Mouse (Mus musculus) forebrain, embryonic 15.5 days (tissue): ENCODE results near the gene Fut7. TPM values are rescaled to one million over a fixed set of nuclear protein-coding genes. Genes with fewer than 3 reads are reported as not detected.

Source experiments
- ATAC-seq: fragments of 200-750 bp; cut with Nextera tagmentation; replicated peaks from 2 replicates; pipeline ENCODE4 v1.8.0; 2017; ENCODE audit warnings: mild to moderate bottlenecking, moderate TSS enrichment, moderate library complexity
- H3K27ac ChIP-seq: fragments of 300-500 bp; sonication (generic); replicated peaks from 2 replicates; pipeline ENCODE4 v1.5.1; 2015; ENCODE audit warnings: mild to moderate bottlenecking, inconsistent platforms
- H3K27me3 ChIP-seq: fragments of 300-500 bp; sonication (generic); 2 replicates; pipeline ENCODE4 v1.6.1; 2015; ENCODE audit warnings: inconsistent platforms
- H3K36me3 ChIP-seq: fragments of 300-500 bp; sonication (generic); 2 replicates; pipeline ENCODE4 v1.6.1; 2015; ENCODE audit warnings: mild to moderate bottlenecking, inconsistent platforms
- H3K4me1 ChIP-seq: fragments of 300-500 bp; sonication (generic); 2 replicates; pipeline ENCODE4 v1.6.1; 2015; ENCODE audit warnings: inconsistent platforms
- H3K4me2 ChIP-seq: fragments of 300-500 bp; sonication (generic); replicated peaks from 2 replicates; pipeline ENCODE4 v1.6.1; 2015; ENCODE audit warnings: mild to moderate bottlenecking, inconsistent platforms
- H3K4me3 ChIP-seq: fragments of 300-500 bp; sonication (generic); 2 replicates; pipeline ENCODE4 v1.5.1; 2015; ENCODE audit warnings: mild to moderate bottlenecking, inconsistent platforms
- H3K9ac ChIP-seq: fragments of 300-500 bp; sonication (generic); replicated peaks from 2 replicates; pipeline ENCODE4 v1.6.1; 2015; ENCODE audit warnings: mild to moderate bottlenecking, inconsistent platforms
- H3K9me3 ChIP-seq: fragments of 300-500 bp; sonication (generic); 2 replicates; pipeline ENCODE4 v1.6.1; 2016; ENCODE audit warnings: inconsistent platforms
- WGBS: fragments of 180-500 bp; shearing (Covaris S2); methylation state at CpG from one replicate; pipeline ENCODE4 v1.1.7; 2015; ENCODE audit warnings: mixed read lengths; 5-methylcytosine and 5-hydroxymethylcytosine counted together
- polyA plus RNA-seq: library from polyadenylated mRNA; unstranded; fragments of >200 nt; fragmentation: Nextera tagmentation; extraction: Ambion mirVana; gene quantifications from 2 replicates; pipeline ENCODE4 v1.2.1, GENCODE M21; 2015

Fut7 gene
- 0.20 TPM in 1 of 2 replicates, not detected in the other for polyA plus RNA-seq

DNA sequence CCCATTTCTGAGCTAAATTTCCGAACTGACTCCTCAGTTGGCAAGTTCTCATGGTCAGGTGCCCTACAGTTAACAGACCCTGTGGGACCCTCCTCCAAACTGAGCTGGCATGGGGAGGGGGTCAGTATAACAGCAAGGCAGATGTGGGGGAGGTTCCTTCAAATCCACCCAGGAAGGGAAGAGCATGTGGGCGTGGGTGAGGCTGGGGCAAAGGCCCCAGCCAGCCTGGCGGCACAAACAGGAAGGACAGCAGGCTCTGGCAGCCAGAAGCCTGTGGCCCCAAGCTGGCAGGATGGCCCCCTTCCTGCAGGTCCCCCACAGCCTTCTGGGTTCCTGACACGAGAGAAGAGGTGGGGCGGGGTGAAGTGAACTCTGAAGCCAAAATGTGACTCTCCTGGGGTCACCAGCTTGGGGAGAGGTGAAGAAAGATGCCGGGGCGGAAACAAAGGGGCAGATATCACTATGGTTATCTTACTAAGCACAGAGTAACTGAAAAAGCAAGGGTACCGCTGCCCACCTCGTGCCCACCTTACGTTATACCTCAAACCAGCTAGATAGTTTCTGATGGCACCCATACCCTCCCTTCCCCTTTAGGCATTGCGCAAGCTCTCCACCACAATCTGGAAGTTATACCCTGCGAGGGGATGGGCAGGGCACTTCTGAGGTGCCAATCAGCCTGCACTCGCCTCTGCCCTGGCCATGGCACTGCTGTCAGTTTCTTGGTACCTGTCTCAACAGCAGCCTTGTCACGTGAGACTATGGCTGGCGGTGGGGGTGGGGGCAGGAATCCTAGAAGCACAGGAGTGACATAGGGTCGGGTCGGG, at the start of gene Fut7:
Fut7 (plus strand) TSS at position 681 of the 824 bp plus-strand sequence.
- no peak for ATAC-seq
- no peaks in the 10 kb centered on the region for H3K9me3 ChIP-seq
- no peaks in the 10 kb centered on the region for H3K27me3 ChIP-seq
- H3K27ac ChIP-seq = no peak within 1 kb of the TSS
- H3K9ac ChIP-seq = no peak within 1 kb of the TSS
- no peak within 1 kb of the TSS for H3K4me3 ChIP-seq
- no peak within 1 kb of the TSS for H3K4me2 ChIP-seq
- 71% methylated on average over 17 of the region's 17 CpGs for WGBS
- peaks cover 2% of the 10 kb centered on the region; the same call in 1 of the 2 replicates for H3K4me1 ChIP-seq
- H3K36me3 ChIP-seq = no peaks in the 10 kb centered on the region

DNA sequence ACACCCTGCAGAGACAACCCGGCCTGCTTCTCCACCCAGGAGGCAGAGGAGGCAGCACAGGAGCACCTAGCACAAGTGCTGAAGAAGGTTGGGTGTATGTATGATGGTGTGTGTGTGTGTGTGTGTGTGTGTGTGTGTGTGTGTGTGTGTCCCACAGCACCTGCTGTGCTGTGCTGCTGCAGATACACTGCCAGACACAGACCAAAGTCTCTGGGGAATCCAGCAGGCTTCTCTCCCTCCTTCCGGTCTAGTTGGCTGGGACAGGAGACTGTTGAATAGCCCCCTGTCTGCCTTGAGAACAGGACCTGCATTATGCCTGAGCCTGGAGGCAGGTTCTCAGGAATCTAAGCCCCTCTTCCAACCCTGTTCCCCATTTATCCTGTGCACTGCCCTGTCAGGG, 49.6 kb upstream of the Fut7 start:
- Histone ChIP-seq H3K36me3 (0 out of 2 replicates have a peak, but pooled peaks cover 3% of the 10 kb centered on the region), H3K9me3 (no peaks in the 10 kb centered on the region), H3K4me3 (peak overlapping the region; percentile 78), H3K9ac (peak overlapping the region; percentile 71), H3K4me1 (peaks cover 28% of the 10 kb centered on the region), H3K4me2 (peak overlapping the region; percentile 88), H3K27ac (no peak overlapping the region), H3K27me3 (no peaks in the 10 kb centered on the region)
- 4% methylated on average over 2 of the region's 2 CpGs for WGBS
- ATAC-seq = no peak

DNA sequence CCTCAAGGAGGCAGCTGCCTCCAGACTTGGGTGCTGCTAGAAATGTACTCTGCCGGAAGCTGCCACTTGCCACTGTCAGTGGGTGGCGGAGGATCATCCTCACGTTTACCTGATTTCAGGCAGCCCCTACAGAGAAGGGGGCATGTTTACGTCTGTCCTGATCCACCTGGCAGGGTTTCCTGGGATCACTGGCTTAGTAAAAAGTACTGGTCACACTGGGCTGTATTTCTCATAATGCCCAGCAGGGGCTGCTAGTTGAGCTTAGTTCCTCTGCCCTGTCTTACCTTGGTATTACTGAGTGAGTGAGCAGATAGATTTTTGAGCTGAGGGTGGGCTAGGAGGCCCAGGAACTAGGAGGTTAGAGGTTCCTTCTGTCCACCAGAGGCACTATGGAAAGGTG, 46.5 kb upstream of the Fut7 start:
- Histone ChIP-seq H3K4me3 (no peak overlapping the region), H3K4me1 (peaks cover 25% of the 10 kb centered on the region), H3K4me2 (no peak overlapping the region), H3K36me3 (0 out of 2 replicates have a peak, but pooled peaks cover 3% of the 10 kb centered on the region), H3K27ac (no peak overlapping the region), H3K9me3 (no peaks in the 10 kb centered on the region), H3K9ac (no peak overlapping the region), H3K27me3 (no peaks in the 10 kb centered on the region)
- 62% methylated on average over 4 of the region's 4 CpGs for WGBS
- no peak for ATAC-seq

DNA sequence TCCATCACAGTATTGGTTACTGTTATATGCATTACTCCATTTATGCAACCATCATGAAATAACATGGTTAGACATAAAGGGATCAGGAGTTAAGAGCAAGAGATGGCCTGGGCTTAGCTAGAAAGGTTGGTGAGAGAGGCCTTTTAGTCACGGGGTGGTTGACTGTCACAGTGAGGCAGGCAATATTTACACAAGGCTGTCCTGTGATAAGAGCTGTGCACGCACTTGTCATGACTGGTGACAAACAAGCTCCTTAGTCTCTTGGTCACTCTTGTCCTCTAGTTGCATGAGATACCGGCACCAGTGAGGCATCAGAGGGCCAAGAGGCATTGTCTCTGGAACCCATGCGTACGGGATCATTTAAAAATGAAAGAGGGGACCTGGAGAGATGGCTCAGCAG, 38.6 kb upstream of the Fut7 start:
- 88% methylated on average over 5 of the region's 5 CpGs for WGBS

DNA sequence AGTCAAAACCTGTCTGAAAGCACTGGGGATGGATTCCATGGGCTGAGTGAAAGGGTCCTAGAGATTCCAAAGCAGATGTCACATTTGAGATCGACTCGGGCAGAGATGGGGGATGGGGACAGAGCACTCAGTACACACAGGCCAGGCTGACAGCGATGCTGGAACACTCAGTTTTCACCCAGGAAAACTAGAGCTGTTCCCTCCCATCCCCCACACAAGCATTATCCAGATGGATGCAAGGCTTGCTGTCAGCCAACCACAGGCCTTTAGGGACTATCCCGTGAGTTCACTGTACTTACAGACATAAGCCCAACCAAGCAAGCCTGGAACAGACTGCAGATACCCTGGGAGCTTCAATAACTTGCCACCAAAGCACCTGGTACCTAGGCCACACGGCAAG, 31.8 kb upstream of the Fut7 start:
- Histone ChIP-seq H3K27me3 (peaks cover 13% of the 10 kb centered on the region), H3K4me3 (no peak overlapping the region), H3K4me2 (no peak overlapping the region), H3K27ac (no peak overlapping the region), H3K4me1 (peaks cover 18% of the 10 kb centered on the region), H3K9ac (no peak overlapping the region), H3K36me3 (no peaks in the 10 kb centered on the region), H3K9me3 (no peaks in the 10 kb centered on the region)
- ATAC-seq = no peak
- WGBS = 75% methylated on average over 5 of the region's 5 CpGs

More for the DNA sequence above, 38.6 kb upstream of the Fut7 start:
- H3K27ac ChIP-seq = no peak overlapping the region
- H3K4me1 ChIP-seq = no peaks in the 10 kb centered on the region
- no peak overlapping the region for H3K4me2 ChIP-seq
- no peaks in the 10 kb centered on the region for H3K36me3 ChIP-seq
- no peaks in the 10 kb centered on the region for H3K9me3 ChIP-seq
- no peak for ATAC-seq
- no peak overlapping the region for H3K4me3 ChIP-seq
- no peaks in the 10 kb centered on the region for H3K27me3 ChIP-seq
- H3K9ac ChIP-seq = no peak overlapping the region

DNA sequence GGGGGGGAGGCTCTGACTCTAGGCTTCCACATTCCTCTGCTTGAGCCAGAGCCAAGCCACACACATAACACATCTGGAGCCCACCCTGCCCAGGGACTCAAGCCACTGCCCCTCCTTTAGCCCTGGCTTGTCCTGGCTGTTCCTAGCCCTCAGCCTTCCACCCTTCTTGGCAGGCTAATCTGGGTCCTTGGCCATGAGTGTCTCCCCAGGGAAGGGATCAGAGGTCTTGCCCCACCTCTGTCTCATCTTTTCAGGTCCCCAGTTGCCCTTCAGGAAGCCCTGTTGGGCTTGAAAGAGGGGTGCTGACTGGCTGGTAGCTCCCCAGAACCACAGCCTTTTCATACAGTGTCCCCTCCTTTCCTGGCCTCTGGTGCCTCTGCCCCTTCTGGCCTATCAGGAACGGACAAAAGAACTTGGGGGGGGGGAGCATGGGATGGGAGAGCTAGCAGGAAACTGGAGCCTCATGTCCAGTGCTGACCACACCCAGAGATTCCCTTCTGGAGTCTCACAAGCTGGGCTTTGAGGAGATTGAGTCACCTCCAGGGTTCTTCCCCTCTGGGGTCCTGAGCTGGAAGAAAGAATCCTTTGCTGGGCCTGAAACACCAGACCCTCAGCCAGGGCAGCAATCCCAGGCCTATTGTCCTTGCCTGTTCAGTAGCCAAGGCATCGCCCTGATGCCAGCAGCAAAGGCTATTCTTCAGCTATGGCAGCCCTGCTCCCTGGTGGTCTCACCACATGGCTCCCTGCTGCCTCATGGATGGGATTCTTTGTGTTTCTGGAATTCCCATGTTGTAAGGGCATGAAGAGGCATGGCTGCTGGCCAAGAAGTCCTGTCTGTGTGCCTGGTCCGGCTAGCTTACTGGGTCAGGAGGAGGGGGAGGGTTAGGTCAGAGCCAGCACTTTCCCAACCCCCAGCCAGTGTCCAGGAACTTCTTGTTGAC, 28.5 kb upstream of the Fut7 start:
- Histone ChIP-seq H3K9me3 (no peaks in the 10 kb centered on the region), H3K27me3 (peaks cover 45% of the 10 kb centered on the region), H3K4me1 (peaks cover 21% of the 10 kb centered on the region), H3K36me3 (no peaks in the 10 kb centered on the region), H3K4me3 (no peak overlapping the region), H3K27ac (peak overlapping the region; percentile 40; the same call in 1 of the 2 replicates), H3K9ac (no peak overlapping the region), H3K4me2 (no peak overlapping the region)
- peak; percentile 87 for ATAC-seq
- WGBS = 19% methylated on average over 3 of the region's 3 CpGs

DNA sequence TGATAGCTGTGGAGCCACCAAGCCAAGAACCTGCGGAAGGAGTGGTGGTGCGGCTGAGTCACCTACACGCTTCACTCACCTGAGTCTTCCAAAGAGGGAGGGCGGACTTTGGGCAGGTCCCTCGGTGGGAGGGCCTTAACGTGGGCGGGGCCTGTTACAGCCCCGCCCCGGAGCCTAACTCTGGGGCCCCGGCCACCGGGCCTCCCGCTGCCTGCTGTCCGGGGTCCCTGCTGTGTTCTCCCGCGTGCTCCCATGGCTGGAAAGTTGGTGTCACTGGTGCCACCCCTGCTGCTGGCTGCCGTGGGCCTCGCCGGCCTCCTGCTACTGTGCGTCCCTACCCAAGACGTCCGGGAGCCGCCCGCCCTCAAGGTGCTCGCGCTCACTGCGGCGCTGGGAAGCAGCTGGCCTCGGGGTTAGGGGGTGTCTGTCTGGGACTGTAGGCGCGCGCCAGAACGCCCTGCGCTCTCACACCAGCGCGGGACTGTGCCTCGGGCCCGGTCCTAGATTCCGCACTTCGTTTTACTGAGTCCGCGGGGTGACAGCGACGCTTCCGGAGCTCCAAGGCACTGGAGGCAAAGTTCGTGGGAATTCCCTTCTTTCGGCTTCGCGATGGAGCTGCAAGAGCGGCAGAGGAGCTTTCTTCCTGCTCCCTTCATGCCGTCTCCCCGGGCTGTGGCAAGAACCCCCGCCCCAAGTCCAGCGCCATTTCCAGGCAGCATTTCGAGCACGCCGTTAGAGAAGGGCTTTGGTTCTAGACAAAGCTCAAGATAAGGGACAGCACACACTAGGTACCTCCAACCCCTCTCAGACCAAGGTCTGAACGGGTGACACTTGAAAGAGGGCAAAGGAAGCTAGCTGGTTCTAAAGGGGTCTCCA, 27.1 kb upstream of the Fut7 start, which contains the start of gene Entpd2:
Entpd2 (plus strand) TSS at position 154 of the 876 bp plus-strand sequence.
- Histone ChIP-seq H3K27me3 (peaks cover 52% of the 10 kb centered on the region), H3K9ac (peak within 1 kb of the TSS; percentile 26), H3K36me3 (no peaks in the 10 kb centered on the region), H3K27ac (0 out of 2 replicates have a peak within 1 kb of the TSS, but pooled peaks have one; percentile 40), H3K4me2 (peak within 1 kb of the TSS; percentile 53), H3K9me3 (no peaks in the 10 kb centered on the region), H3K4me1 (peaks cover 27% of the 10 kb centered on the region), H3K4me3 (peak within 1 kb of the TSS; percentile 36)
- ATAC-seq = no peak
- 2% methylated on average over 57 of the region's 57 CpGs for WGBS

DNA sequence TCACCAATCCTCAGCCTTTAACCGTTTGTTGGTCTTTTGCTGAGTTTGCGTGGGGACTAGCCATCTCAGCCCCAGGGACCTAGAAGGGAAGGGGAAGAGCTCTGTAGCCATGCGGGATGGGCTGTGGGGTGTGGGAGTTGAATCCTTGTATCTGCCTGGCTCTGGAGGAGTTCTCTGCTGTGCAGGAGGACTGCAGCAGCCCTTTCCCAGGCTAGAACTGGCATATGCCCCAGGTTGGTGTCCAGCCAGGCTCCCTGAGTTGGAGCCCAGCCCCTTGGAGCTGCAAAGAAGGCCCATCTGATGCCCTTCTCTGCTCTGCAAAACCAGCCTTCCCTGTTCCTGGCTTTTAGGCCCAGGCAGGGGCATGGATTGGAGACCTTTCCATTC, 26.5 kb upstream of the Fut7 start:
- no peak overlapping the region for H3K27ac ChIP-seq

DNA sequence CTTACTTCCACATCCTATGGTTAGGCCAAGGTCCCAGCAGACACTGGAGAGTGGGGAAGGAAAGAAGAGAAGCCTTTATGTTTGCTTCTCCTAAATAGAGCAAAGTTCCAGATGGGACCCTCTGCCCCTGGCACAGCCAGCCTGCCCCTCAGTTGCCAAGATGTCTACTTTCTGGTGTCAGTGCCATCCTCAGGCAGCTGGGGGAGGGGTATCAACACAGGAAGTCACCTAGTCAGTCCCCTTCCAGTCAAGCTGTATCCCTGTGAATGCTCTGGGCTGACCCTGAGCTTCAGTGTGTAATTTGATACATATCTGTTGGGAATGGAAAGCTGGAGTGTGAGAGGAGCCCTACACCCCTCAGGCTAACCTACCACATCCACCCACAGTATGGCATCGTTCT, 26.1 kb upstream of the Fut7 start:
- H3K4me3 ChIP-seq = no peak overlapping the region
- H3K9me3 ChIP-seq = no peaks in the 10 kb centered on the region
- peaks cover 52% of the 10 kb centered on the region for H3K27me3 ChIP-seq
- 85% methylated on average over 1 of the region's 1 CpGs for WGBS
- no peak for ATAC-seq
- peaks cover 28% of the 10 kb centered on the region for H3K4me1 ChIP-seq
- H3K9ac ChIP-seq = no peak overlapping the region
- H3K27ac ChIP-seq = no peak overlapping the region
- H3K36me3 ChIP-seq = no peaks in the 10 kb centered on the region
- no peak overlapping the region for H3K4me2 ChIP-seq

More for the DNA sequence above, 26.5 kb upstream of the Fut7 start:
- Histone ChIP-seq H3K9me3 (no peaks in the 10 kb centered on the region), H3K4me1 (peaks cover 28% of the 10 kb centered on the region), H3K9ac (no peak overlapping the region), H3K4me2 (0 out of 2 replicates have a peak overlapping the region, but pooled peaks have one; percentile 53), H3K36me3 (no peaks in the 10 kb centered on the region), H3K4me3 (peak overlapping the region; percentile 36), H3K27me3 (peaks cover 52% of the 10 kb centered on the region)
- WGBS = 26% methylated on average over 3 of the region's 3 CpGs
- ATAC-seq = no peak

DNA sequence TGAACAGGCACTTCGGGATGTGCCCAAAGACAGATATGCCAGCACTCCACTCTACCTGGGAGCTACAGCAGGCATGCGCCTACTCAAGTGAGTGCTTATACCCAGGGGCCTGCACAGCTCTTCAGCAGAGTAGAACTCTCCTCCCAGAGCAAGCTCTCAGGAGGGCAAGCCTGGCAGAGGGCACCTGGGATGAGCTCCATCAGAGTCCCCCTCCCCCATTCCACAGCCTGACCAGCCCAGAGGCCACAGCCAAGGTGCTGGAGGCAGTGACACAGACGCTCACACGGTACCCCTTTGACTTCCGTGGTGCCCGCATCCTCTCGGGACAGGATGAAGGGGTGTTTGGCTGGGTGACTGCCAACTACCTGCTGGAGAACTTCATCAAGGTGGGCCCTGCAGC, 25.0 kb upstream of the Fut7 start:
- Histone ChIP-seq H3K27ac (no peak overlapping the region), H3K9ac (no peak overlapping the region), H3K27me3 (peaks cover 52% of the 10 kb centered on the region), H3K36me3 (no peaks in the 10 kb centered on the region), H3K4me1 (peaks cover 33% of the 10 kb centered on the region), H3K4me2 (no peak overlapping the region), H3K9me3 (no peaks in the 10 kb centered on the region), H3K4me3 (no peak overlapping the region)
- no peak for ATAC-seq
- WGBS = 93% methylated on average over 7 of the region's 7 CpGs

DNA sequence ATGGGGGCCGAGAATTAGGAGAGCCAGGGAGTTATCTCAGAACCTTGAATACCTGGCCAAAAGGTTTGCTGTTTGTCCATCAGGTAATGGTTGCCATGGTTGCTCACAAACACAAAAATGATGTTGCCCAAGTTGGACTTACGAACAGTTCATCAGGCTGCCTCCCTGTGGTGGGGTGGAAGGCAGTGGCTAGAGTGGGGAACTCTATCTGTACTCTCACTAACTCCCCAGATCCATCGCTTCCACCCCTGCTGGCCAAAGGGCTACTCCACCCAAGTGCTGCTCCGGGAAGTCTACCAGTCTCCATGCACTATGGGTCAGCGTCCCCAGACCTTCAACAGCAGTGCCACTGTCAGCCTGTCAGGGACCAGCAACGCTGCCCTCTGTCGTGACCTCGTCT, 24.0 kb upstream of the Fut7 start, which contains the start of gene Npdc1:
Npdc1 (plus strand) TSS at position 301 of the 400 bp plus-strand sequence.
- Histone ChIP-seq H3K4me2 (no peak within 1 kb of the TSS), H3K27me3 (peaks cover 52% of the 10 kb centered on the region), H3K36me3 (no peaks in the 10 kb centered on the region), H3K4me1 (peaks cover 36% of the 10 kb centered on the region), H3K27ac (no peak within 1 kb of the TSS), H3K9ac (no peak within 1 kb of the TSS), H3K9me3 (no peaks in the 10 kb centered on the region), H3K4me3 (no peak within 1 kb of the TSS)
- 64% methylated on average over 8 of the region's 8 CpGs for WGBS
- ATAC-seq = no peak
